Mouse (Mus musculus): ENCODE measurements at regions not wholly inside any gene's neighbourhood (a gene's known extent, or its start where the extent isn't known, plus 50 kb on each side); places are given as distances from the start of the nearest gene placed in this dataset.

GRCm38 (mm10) chr15:69165482-69165801, 2664.7 kb upstream of the Lrrc6 start:
- no peak for DNase-seq (ENCODE audit: inconsistent ontology term)

GRCm38 (mm10) chr15:69164581-69165481, 2664.1 kb upstream of the Lrrc6 start:
- DNase-seq (ENCODE audit: inconsistent ontology term): no peak

GRCm38 (mm10) chr15:69161036-69161435, 2660.3 kb upstream of the Lrrc6 start:
- DNase-seq (ENCODE audit: inconsistent ontology term): no peak

- peak; percentile 54 for DNase-seq (ENCODE audit: inconsistent ontology term)
Measured at GRCm38 (mm10) chr15:69158124-69158523, 2657.4 kb upstream of the Lrrc6 start.

Measured in Muller cell, postnatal 12 days (primary cell).